Mouse (Mus musculus) bone marrow macrophage, adult 2 months (primary cell): ENCODE data around the gene Fyb. TPM values are rescaled to one million over a fixed set of nuclear protein-coding genes. Genes with fewer than 3 reads are reported as not detected.
"Not testable (repeated sequence)": the region's sequence is repeated elsewhere in the genome, so short reads cannot be mapped to it uniquely, and the experiment has no call there.

Experiments
- H3K27ac ChIP-seq: 2 replicates; pipeline ENCODE4 v1.5.1; 2012; ENCODE audit warnings: low read depth, low read length; ENCODE audit not compliant: insufficient read depth
- H3K4me1 ChIP-seq: 2 replicates; pipeline ENCODE4 v1.6.1; 2012; ENCODE audit warnings: low read length; ENCODE audit not compliant: control insufficient read depth, insufficient read depth
- H3K4me3 ChIP-seq: 2 replicates; pipeline ENCODE4 v1.5.1; 2012; ENCODE audit warnings: mild to moderate bottlenecking, low read length, moderate library complexity; ENCODE audit not compliant: insufficient read depth
- CTCF ChIP-seq: IDR thresholded peaks from 2 replicates; pipeline ENCODE4 v1.5.1; 2012; ENCODE audit warnings: low read depth, mild to moderate bottlenecking, low read length, moderate library complexity
- POLR2A ChIP-seq: IDR thresholded peaks from 2 replicates; pipeline ENCODE4 v1.6.1; 2012; ENCODE audit warnings: mild to moderate bottlenecking, low read depth, low read length, borderline replicate concordance
- polyA plus RNA-seq: library from polyadenylated mRNA; stranded (reverse); fragments of >200 nt; gene quantifications from 2 replicates; pipeline ENCODE4 v1.2.4, GENCODE M21; 2012; ENCODE audit not compliant: missing spikeins, insufficient read depth, insufficient read length

The Fyb gene
- polyA plus RNA-seq, 1 experiment, result 1,358 TPM

DNA sequence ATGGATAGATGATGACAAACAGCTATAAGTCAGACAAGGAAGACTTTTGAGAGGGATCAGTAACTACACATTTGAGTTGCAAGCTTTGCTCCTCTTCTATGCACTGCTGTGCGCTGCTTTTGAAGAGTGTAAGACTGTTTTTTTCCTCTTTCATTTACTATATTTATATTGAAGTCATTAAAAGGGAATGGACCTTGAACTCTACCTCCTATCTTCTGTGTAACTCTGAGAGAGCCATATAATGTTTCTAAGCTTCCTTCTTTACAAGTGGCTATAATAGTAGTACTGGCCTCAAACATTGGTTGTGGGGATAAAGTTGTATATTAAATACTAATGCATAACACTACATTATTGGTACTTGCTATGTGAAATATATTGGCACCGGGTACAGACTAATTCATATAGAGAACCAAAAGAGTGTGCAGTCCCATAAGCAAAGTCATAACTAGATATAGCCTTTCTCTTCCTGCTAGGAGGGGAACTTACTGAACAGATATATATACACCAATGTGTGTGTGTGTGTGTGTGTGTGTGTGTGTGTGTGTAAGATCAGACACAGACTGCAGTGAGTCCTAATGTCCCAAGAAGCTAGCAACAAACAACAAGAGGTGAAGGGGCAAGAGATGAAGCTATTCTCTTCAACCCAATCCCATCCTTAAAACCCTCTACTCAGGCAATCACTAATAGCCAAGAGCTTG is 47.7 kb downstream of the Fyb start:
- no peak for TF ChIP-seq CTCF
- TF ChIP-seq POLR2A, result no peak
- Histone ChIP-seq H3K4me1 (peaks cover 53% of the 10 kb centered on the region), H3K4me3 (peak overlapping the region; percentile 79), H3K27ac (peak overlapping the region; percentile 98)

DNA sequence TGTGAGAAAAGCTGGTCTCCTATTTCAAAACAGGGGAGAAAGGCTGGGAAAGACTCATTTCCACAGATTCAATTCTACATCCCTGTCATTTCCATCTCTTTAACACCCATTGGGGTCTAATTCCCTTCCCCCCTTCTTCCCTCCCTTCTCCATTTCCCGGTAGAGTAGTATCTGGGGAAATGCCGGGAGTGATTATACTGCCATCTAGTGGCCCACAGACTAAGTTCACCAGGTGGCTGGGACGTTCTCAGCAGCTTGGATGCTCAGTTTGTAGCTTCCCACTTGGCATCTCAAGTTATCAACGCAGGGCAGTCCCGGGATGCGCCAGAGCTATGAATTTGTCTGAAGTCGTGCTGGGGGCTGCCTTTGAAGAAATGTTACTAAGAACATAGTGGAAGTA is 48.2 kb downstream of the Fyb start:
- TF ChIP-seq POLR2A (no peak), CTCF (peak; percentile 63)
- Histone ChIP-seq H3K27ac (peak overlapping the region; percentile 98), H3K4me1 (peaks cover 55% of the 10 kb centered on the region), H3K4me3 (peak overlapping the region; percentile 73)

DNA sequence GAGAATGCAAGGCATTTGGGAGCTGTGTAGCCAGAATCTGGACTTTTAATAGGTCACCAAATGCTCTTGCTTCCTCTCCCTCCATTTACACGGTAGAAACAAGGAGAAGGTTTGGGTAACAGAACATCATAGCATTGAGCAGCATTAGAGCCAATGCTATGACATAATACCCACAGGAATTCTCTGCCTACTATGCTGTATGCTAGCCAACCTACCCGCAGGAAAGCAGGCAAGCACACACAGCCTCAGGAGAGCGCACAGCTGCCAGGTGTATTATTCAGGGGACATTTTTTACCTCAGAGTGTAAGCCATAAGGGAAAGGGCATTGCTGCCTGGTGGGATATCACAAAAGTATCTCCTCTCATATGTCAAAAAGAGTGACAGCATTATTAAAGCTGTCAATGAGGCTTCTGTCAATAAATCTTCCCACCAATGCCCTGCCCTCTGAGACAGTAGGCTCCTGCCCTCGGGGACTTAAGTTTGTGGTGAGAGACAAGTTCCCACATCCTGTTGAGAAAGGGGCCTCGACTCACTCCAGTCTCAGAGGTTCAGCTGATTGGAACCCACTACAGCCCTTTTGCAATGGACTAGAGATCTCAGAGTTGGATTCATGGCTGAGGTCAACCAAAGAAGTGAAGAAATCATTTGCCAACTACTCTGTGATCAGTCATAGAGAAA is 51.8 kb downstream of the Fyb start:
- H3K27ac ChIP-seq, result peak overlapping the region; percentile 45
- no peak overlapping the region for H3K4me3 ChIP-seq
- H3K4me1 ChIP-seq, result peaks cover 57% of the 10 kb centered on the region
- TF ChIP-seq POLR2A (no peak), CTCF (no peak)

DNA sequence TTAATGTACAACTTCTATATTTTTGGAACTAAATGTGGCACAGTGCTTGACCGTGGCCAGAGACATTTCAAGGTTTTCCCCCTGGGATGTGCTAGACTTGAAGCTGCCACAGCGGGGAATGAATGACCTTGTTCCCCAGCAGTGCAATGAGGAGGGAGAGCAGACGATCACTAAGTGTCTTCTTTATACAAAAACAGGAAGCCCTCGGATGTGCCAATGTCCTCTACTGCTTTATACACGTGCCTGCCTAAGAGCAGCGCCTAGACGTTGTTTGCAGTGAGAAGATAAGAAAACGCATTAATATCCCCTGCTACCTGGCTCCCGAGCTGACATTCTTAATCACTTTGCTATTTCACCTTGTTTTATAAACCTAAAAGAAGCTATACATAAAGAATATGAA is 55.3 kb downstream of the Fyb start:
- H3K4me3 ChIP-seq, result no peak overlapping the region
- H3K27ac ChIP-seq, result peak overlapping the region; percentile 59
- H3K4me1 ChIP-seq, result peaks cover 77% of the 10 kb centered on the region
- TF ChIP-seq CTCF, result no peak
- TF ChIP-seq POLR2A, result no peak

DNA sequence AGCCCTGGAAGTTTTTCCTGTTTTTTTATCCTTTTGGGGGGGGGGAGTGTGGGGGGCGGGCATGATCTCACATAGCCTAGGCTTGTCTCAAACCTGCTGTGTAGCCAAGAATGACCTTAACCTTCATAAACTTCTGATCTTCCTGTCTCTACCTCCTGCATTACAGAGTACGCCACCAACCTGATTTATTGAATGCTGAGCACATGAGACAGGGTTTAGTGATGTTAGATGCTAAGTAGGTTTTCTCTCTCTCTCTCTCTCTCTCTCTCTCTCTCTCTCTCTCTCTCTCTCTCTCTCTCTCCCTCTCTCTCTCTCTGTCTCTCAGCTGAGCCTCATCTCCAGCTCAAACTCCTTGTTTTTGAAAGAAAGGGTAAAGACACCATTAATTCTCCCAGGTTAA is 56.0 kb downstream of the Fyb start:
- H3K4me3 ChIP-seq, result no peak overlapping the region
- no peak for TF ChIP-seq POLR2A
- no peak for TF ChIP-seq CTCF
- H3K4me1 ChIP-seq, result peaks cover 75% of the 10 kb centered on the region
- H3K27ac ChIP-seq, result peak overlapping the region; percentile 31

DNA sequence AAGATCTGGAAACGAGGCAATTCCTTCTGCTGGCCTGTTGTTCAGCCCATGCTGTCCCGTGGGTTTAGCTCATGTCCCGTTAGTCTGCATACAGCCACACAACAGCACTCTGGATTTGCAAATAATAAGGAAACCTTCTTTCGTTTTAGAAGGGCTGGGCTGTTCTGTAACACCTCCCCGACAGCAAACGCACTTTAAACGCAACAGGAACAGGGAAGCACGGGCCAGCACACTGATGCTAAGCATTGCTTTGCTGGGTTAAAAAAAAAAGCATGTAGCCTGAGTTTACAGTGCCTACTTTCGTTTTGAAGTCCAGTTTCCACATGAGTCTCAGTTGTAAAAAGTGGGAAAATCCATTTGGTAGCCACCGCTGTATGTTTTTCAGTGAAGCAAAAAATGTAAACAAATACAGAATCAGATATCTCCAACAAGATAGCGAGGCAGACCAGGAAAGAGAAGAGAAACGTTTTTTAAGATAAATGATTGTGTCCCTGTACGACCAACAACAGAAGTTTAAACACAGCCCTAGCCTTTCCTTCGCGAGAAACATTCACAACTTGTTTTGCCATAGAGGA is 56.6 kb downstream of the Fyb start:
- Histone ChIP-seq H3K27ac (peak overlapping the region; percentile 31), H3K4me3 (peak overlapping the region; percentile 17; the same call in 1 of the 2 replicates), H3K4me1 (peaks cover 77% of the 10 kb centered on the region)
- TF ChIP-seq POLR2A (no peak), CTCF (no peak)

DNA sequence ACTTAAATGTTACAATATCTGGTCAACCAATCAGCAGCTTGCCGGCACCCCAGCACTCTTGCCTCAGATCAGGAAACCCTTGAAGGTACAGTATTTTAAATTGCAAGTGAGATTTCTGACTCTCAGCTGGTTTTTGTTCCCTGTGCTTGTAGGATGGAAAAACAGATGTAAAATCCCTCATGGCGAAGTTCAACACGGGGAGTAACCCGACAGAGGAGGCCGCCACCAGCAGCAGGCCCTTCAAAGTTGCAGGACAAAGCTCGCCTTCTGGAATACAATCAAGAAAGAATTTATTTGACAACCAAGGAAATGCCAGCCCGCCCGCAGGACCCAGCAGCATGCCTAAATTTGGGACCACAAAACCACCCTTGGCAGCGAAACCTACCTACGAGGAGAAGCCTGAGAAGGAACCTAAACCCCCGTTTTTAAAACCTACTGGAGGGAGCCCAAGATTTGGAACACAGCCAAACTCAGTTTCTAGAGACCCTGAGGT is 57.2 kb downstream of the Fyb start:
- peaks cover 76% of the 10 kb centered on the region for H3K4me1 ChIP-seq
- no peak overlapping the region for H3K4me3 ChIP-seq
- H3K27ac ChIP-seq, result peak overlapping the region; percentile 31

DNA sequence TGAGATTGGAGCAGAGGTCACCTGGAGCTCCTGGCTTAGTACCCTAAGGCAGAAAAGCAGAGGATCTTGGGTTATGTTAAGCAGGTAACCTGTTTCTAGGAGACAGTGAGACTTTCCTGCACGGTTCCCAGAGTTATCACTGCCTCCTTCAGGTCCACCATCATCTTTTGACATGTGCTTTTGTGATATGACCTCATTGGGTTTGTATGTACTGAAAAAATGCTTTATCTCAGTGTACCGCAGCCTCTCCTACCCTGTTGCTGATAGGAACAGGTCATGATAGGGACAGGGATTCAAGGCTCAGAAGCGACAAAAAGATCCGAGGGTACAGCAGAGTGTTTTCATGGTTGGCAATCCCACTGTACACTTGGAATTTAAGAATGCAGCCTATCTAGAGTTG is 62.0 kb downstream of the Fyb start:
- TF ChIP-seq POLR2A (no peak), CTCF (no peak)
- Histone ChIP-seq H3K4me3 (no peak overlapping the region), H3K27ac (0 out of 2 replicates have a peak overlapping the region, but pooled peaks have one; percentile 2), H3K4me1 (peaks cover 78% of the 10 kb centered on the region)

More for the DNA sequence above, 57.2 kb downstream of the Fyb start:
- no peak for TF ChIP-seq CTCF
- TF ChIP-seq POLR2A, result no peak

DNA sequence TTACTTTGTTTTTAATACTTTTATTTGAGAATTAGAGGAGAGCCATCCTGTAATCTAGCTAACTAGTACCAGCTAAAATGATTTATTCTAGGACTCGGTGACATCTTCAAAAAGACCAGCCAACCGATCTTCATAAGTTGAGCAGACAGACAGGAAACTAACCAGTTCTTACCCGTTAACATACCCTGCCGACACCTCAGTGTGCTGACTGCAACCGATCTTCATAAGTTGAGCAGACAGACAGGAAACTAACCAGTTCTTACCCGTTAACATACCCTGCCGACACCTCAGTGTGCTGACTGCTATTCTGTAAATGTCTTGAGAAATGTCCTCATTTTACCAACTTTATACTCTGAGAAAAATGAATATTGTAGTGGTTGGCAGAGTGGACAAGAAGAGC is 63.7 kb downstream of the Fyb start:
- H3K4me3 ChIP-seq, result not testable (repeated sequence)
- H3K4me1 ChIP-seq, result peaks cover 76% of the 10 kb centered on the region
- H3K27ac ChIP-seq, result peak overlapping the region; percentile 77

DNA sequence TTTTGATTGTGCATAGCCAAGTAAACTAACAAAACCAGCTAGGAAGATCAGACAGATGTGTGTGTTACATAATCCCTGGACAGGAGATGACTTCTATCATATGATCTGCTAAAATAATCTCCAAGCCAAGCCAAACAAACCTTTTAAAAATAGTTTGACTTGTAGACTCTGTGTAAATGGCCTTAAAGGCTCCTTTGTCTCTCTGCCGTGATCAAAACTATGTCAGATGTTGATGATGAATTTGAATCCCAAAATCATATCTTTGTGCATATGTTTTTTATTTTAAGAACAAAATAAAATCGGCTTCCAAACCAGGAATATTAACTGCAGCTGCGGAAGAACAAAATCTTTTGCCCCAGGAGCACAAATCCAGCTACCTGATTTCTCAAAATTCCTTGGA is 64.9 kb downstream of the Fyb start:
- H3K27ac ChIP-seq, result peak overlapping the region; percentile 63

More for the DNA sequence above, 64.9 kb downstream of the Fyb start:
- no peak overlapping the region for H3K4me3 ChIP-seq
- no peak for TF ChIP-seq CTCF
- H3K4me1 ChIP-seq, result peaks cover 74% of the 10 kb centered on the region
